Mouse (Mus musculus): ENCODE measurements around the gene Mon1b.

GRCm38 (mm10) chr8:113679361-113679760 is 44.0 kb downstream of the Mon1b start:
- no peak for TF ChIP-seq CTCF (conservative IDR thresholded peaks at IDR 0.05; ENCODE audit: insufficient read depth, insufficient read length, low read depth, low read length)
- no peak for TF ChIP-seq POLR2A (IDR thresholded peaks at IDR 0.05; ENCODE audit: low read depth, low read length)
